Comparison of ENCODE assay signal across 11 mouse cellular contexts in genomic region chr9:113629191-113629590, GRCm38 (mm10).
DNase-seq lines count a peak whose midpoint lies in the region; ATAC-seq and TF ChIP-seq lines count a peak whose summit lies in the region.
"Had no signal": no experiment of that assay in that cellular context is flagged by ENCODE, and none has a peak within 500 bp of the region (broad histone marks: within the 10 kb centered on the region; RNA-seq: fewer than 3 reads in every experiment).

No protein-coding gene starts in this region.

- H3K4me1 ChIP-seq in midbrain, embryonic 11.5 days (ENCODE audit: control insufficient read depth, insufficient read depth, low read length), result no peaks in the 10 kb centered on the region
- 0 out of 2 replicates have a peak, but pooled peaks cover 2% of the 10 kb centered on the region for H3K4me1 ChIP-seq in midbrain, postnatal 0 days (ENCODE audit: insufficient read depth, low read length)
- H3K4me1 ChIP-seq in forebrain, embryonic 11.5 days (replicated peaks; ENCODE audit: control insufficient read depth, insufficient read depth, low read length), result no peaks in the 10 kb centered on the region
- peaks cover 11% of the 10 kb centered on the region for H3K4me1 ChIP-seq in forebrain, embryonic 16.5 days (replicated peaks; ENCODE audit: control insufficient read depth, insufficient read depth, low read length)
- peaks cover 6% of the 10 kb centered on the region; the same call in 1 of the 2 replicates for H3K4me1 ChIP-seq in midbrain, embryonic 16.5 days (ENCODE audit: control insufficient read depth, insufficient read depth, low read length)

- H3K9ac ChIP-seq in midbrain, embryonic 11.5 days (ENCODE audit: low read length), result no peak overlapping the region
- H3K9ac ChIP-seq in midbrain, postnatal 0 days (replicated peaks; ENCODE audit: low read length, poor library complexity, severe bottlenecking), result no peak overlapping the region
- no peak overlapping the region for H3K9ac ChIP-seq in forebrain, embryonic 11.5 days (ENCODE audit: low read length)
- H3K9ac ChIP-seq in forebrain, embryonic 16.5 days (replicated peaks; ENCODE audit: low read depth, low read length), result no peak overlapping the region
- H3K9ac ChIP-seq in midbrain, embryonic 16.5 days (ENCODE audit: low read depth, low read length), result no peak overlapping the region

- no peak overlapping the region for H3K4me2 ChIP-seq in midbrain, embryonic 11.5 days
- no peak overlapping the region for H3K4me2 ChIP-seq in midbrain, postnatal 0 days (ENCODE audit: low read depth, low read length, poor library complexity, severe bottlenecking)
- H3K4me2 ChIP-seq in forebrain, embryonic 11.5 days (ENCODE audit: low read depth, low read length, severe bottlenecking), result no peak overlapping the region
- no peak overlapping the region for H3K4me2 ChIP-seq in forebrain, embryonic 16.5 days (ENCODE audit: low read length)
- H3K4me2 ChIP-seq in midbrain, embryonic 16.5 days (ENCODE audit: low read length), result peak overlapping the region; percentile 16; the same call in 1 of the 2 replicates

- ATAC-seq in midbrain, embryonic 11.5 days (ENCODE audit: low FRiP score), result peak; percentile 28; the same call in 1 of the 2 replicates
- no peak for ATAC-seq in midbrain, postnatal 0 days (ENCODE audit: low FRiP score)
- ATAC-seq in forebrain, embryonic 11.5 days (replicated peaks; ENCODE audit: low FRiP score), result peak; percentile 31; the same call in 1 of the 2 replicates
- peak; percentile 34; the same call in 1 of the 2 replicates for ATAC-seq in forebrain, embryonic 16.5 days
- peak; percentile 34; the same call in 1 of the 2 replicates for ATAC-seq in midbrain, embryonic 16.5 days
- ATAC-seq in megakaryocyte, adult 5-6 weeks (ENCODE audit: poor library complexity, severe bottlenecking), result no peak

- DNase-seq in midbrain, embryonic 11.5 days (ENCODE audit: low spot score, missing footprints), result peak; percentile 75
- no peak for DNase-seq in midbrain, postnatal 0 days (ENCODE audit: low spot score)
- no peak for DNase-seq in forebrain, embryonic 11.5 days (ENCODE audit: low spot score)
- DNase-seq in urinary bladder, postnatal 14 days (ENCODE audit: low spot score), result no peak
- DNase-seq: liver; lung, adult 18-20 months; thymus, adult 18-20 months had no signal

- WGBS in midbrain, embryonic 11.5 days, result 85% methylated on average over 11 of the region's 11 CpGs
- WGBS in midbrain, postnatal 0 days, result 79% methylated on average over 11 of the region's 11 CpGs
- WGBS in forebrain, embryonic 11.5 days, result 87% methylated on average over 11 of the region's 11 CpGs
- 83% methylated on average over 11 of the region's 11 CpGs for WGBS in forebrain, embryonic 16.5 days
- 80% methylated on average over 11 of the region's 11 CpGs for WGBS in midbrain, embryonic 16.5 days

- H3K27me3 ChIP-seq in midbrain, embryonic 11.5 days (ENCODE audit: control insufficient read depth, insufficient read depth, low read length), result no peaks in the 10 kb centered on the region
- no peaks in the 10 kb centered on the region for H3K27me3 ChIP-seq in midbrain, postnatal 0 days (ENCODE audit: insufficient read depth, low read length)
- H3K27me3 ChIP-seq in forebrain, embryonic 11.5 days (ENCODE audit: control insufficient read depth, insufficient read depth, low read length), result no peaks in the 10 kb centered on the region
- H3K27me3 ChIP-seq in forebrain, embryonic 16.5 days (replicated peaks; ENCODE audit: control insufficient read depth, insufficient read depth, low read length), result no peaks in the 10 kb centered on the region
- H3K27me3 ChIP-seq in midbrain, embryonic 16.5 days (ENCODE audit: control insufficient read depth, insufficient read depth, low read depth, low read length), result no peaks in the 10 kb centered on the region

- H3K27ac ChIP-seq in midbrain, embryonic 11.5 days (ENCODE audit: low read depth, low read length), result no peak overlapping the region
- no peak overlapping the region; the same call in 1 of the 2 replicates for H3K27ac ChIP-seq in midbrain, postnatal 0 days (ENCODE audit: low read depth, low read length)
- no peak overlapping the region for H3K27ac ChIP-seq in forebrain, embryonic 11.5 days (ENCODE audit: low read depth, low read length)
- no peak overlapping the region for H3K27ac ChIP-seq in forebrain, embryonic 16.5 days (ENCODE audit: low read length)
- peak overlapping the region; percentile 5; the same call in 1 of the 2 replicates for H3K27ac ChIP-seq in midbrain, embryonic 16.5 days (ENCODE audit: low read length)
- H3K27ac ChIP-seq: gastrocnemius, adult 2 months had no signal

- no peak for TF ChIP-seq CTCF in midbrain, postnatal 0 days (IDR thresholded peaks at IDR 0.05)

- H3K4me3 ChIP-seq in midbrain, embryonic 11.5 days (ENCODE audit: low read depth, low read length), result no peak overlapping the region
- no peak overlapping the region for H3K4me3 ChIP-seq in midbrain, postnatal 0 days (ENCODE audit: low read depth, low read length)
- no peak overlapping the region for H3K4me3 ChIP-seq in forebrain, embryonic 11.5 days (ENCODE audit: low read depth, low read length)
- H3K4me3 ChIP-seq in forebrain, embryonic 16.5 days (replicated peaks; ENCODE audit: low read length), result no peak overlapping the region
- H3K4me3 ChIP-seq in midbrain, embryonic 16.5 days (ENCODE audit: low read depth, low read length), result no peak overlapping the region
- H3K4me3 ChIP-seq: gastrocnemius, adult 2 months had no signal

- H3K9me3 ChIP-seq in midbrain, embryonic 11.5 days (ENCODE audit: control insufficient read depth, low read length), result no peaks in the 10 kb centered on the region
- H3K9me3 ChIP-seq in midbrain, postnatal 0 days (ENCODE audit: low read length), result no peaks in the 10 kb centered on the region
- H3K9me3 ChIP-seq in forebrain, embryonic 11.5 days (ENCODE audit: control insufficient read depth, low read length), result no peaks in the 10 kb centered on the region
- no peaks in the 10 kb centered on the region for H3K9me3 ChIP-seq in forebrain, embryonic 16.5 days (ENCODE audit: control insufficient read depth, low read length)
- no peaks in the 10 kb centered on the region for H3K9me3 ChIP-seq in midbrain, embryonic 16.5 days (replicated peaks; ENCODE audit: control insufficient read depth, low read length, poor library complexity, severe bottlenecking)

- no peaks in the 10 kb centered on the region for H3K36me3 ChIP-seq in midbrain, embryonic 11.5 days (ENCODE audit: control insufficient read depth, insufficient read depth, low read length)
- no peaks in the 10 kb centered on the region for H3K36me3 ChIP-seq in midbrain, postnatal 0 days (ENCODE audit: insufficient read depth, low read length)
- H3K36me3 ChIP-seq in forebrain, embryonic 11.5 days (ENCODE audit: control insufficient read depth, insufficient read depth, low read length), result no peaks in the 10 kb centered on the region
- H3K36me3 ChIP-seq in forebrain, embryonic 16.5 days (ENCODE audit: control insufficient read depth, insufficient read depth), result no peaks in the 10 kb centered on the region
- no peaks in the 10 kb centered on the region for H3K36me3 ChIP-seq in midbrain, embryonic 16.5 days (ENCODE audit: control insufficient read depth, insufficient read depth, low read length)

Comparison
In these comparisons a context has a peak if more than half of its experiments do, and no peak if none do; other contexts are left out.
1. ATAC-seq: peak in midbrain, embryonic 11.5 days (single experiment), forebrain, embryonic 11.5 days (single experiment), forebrain, embryonic 16.5 days (single experiment) and midbrain, embryonic 16.5 days (single experiment); none in midbrain, postnatal 0 days (single experiment) and megakaryocyte, adult 5-6 weeks (single experiment).